ENCODE assay signal across 40 mouse cellular contexts in genomic region chr4:104902836-104903235, GRCm38 (mm10). TPM values are rescaled to one million over a fixed set of nuclear protein-coding genes. Genes with fewer than 3 reads are reported as not detected.
"Had no signal": no experiment of that assay in that cellular context is flagged by ENCODE, and none has a peak within 500 bp of the region (broad histone marks: within the 10 kb centered on the region; RNA-seq: fewer than 3 reads in every experiment).

No protein-coding gene starts in this region.

- DNase-seq: gastrocnemius, adult 2 months; gastrocnemius, postnatal 10 days; gastrocnemius, postnatal 25 days; heart, adult 18-20 months; heart, postnatal 10 days; heart, postnatal 4 days; kidney, adult 18-20 months; kidney, adult 8-10 months; kidney, postnatal 10 days; kidney, postnatal 25 days; kidney, postnatal 4 days; liver; liver, embryonic 13.5 days; lung, adult 18-20 months had no signal

- H3K27me3 ChIP-seq: heart, embryonic 12.5 days; hindbrain, embryonic 12.5 days; intestine, embryonic 15.5 days; limb, embryonic 12.5 days; liver, embryonic 13.5 days; liver, embryonic 15.5 days had no signal

- H3K27ac ChIP-seq: gastrocnemius, adult 2 months; heart, embryonic 10.5 days; hindbrain, embryonic 10.5 days; hindbrain, embryonic 12.5 days; hindbrain, embryonic 14.5 days; intestine, embryonic 15.5 days; layer of hippocampus, adult 2 months; left cerebral cortex, adult 2 months; limb, embryonic 10.5 days; limb, embryonic 12.5 days; liver, embryonic 13.5 days; liver, embryonic 15.5 days had no signal

- H3K9ac ChIP-seq: heart, embryonic 12.5 days; hindbrain, embryonic 12.5 days; hindbrain, embryonic 14.5 days; intestine, embryonic 15.5 days; limb, embryonic 12.5 days; liver, embryonic 13.5 days; liver, embryonic 15.5 days had no signal

- H3K4me3 ChIP-seq: gastrocnemius, adult 2 months; heart, embryonic 10.5 days; heart, embryonic 12.5 days; hindbrain, embryonic 10.5 days; hindbrain, embryonic 12.5 days; intestine, embryonic 15.5 days; layer of hippocampus, adult 2 months; left cerebral cortex, adult 2 months; limb, embryonic 10.5 days; limb, embryonic 12.5 days; liver, embryonic 13.5 days; liver, embryonic 15.5 days had no signal

- H3K36me3 ChIP-seq: heart, embryonic 10.5 days; heart, embryonic 12.5 days; hindbrain, embryonic 10.5 days; hindbrain, embryonic 12.5 days; intestine, embryonic 15.5 days; limb, embryonic 10.5 days; limb, embryonic 12.5 days; liver, embryonic 13.5 days; liver, embryonic 15.5 days had no signal

- H3K4me1 ChIP-seq: heart, embryonic 10.5 days; heart, embryonic 12.5 days; hindbrain, embryonic 10.5 days; hindbrain, embryonic 12.5 days; intestine, embryonic 15.5 days; limb, embryonic 10.5 days; limb, embryonic 12.5 days; liver, embryonic 13.5 days; liver, embryonic 15.5 days had no signal

- H3K9me3 ChIP-seq: heart, embryonic 10.5 days; heart, embryonic 12.5 days; hindbrain, embryonic 10.5 days; hindbrain, embryonic 12.5 days; intestine, embryonic 15.5 days; limb, embryonic 10.5 days; limb, embryonic 12.5 days; liver, embryonic 13.5 days; liver, embryonic 15.5 days had no signal

- ATAC-seq: inflammation-experienced regulatory T-cells, adult 6 months; intestine, embryonic 15.5 days; intestine, postnatal 0 days had no signal

- H3K4me2 ChIP-seq: heart, embryonic 12.5 days; hindbrain, embryonic 12.5 days; hindbrain, embryonic 14.5 days; intestine, embryonic 15.5 days; limb, embryonic 12.5 days; liver, embryonic 11.5 days; liver, embryonic 13.5 days; liver, embryonic 15.5 days had no signal

RNA-seq across cellular contexts. Expression of gene Fyb2, which starts 10.4 kb away (rescaled TPM):
- total RNA-seq: granulocyte monocyte progenitor cell, adult 5-6 weeks; heart, adult 18-20 months; heart, postnatal 4 days had no signal
- polyA plus RNA-seq: heart, embryonic 12.5 days; heart, embryonic 14.5 days; inflammation-experienced regulatory T-cells, adult 6 months; limb, embryonic 10.5 days had no signal

RNA-seq across cellular contexts. Expression of gene C8a, which starts 26.6 kb away (rescaled TPM):
- total RNA-seq: gastrocnemius, adult 2 months; gastrocnemius, postnatal 10 days; gastrocnemius, postnatal 25 days; granulocyte monocyte progenitor cell, adult 5-6 weeks; heart, adult 18-20 months; heart, adult 8-10 months; heart, postnatal 10 days; heart, postnatal 25 days; heart, postnatal 4 days; layer of hippocampus, adult 2 months; layer of hippocampus, postnatal 10 days; layer of hippocampus, postnatal 25 days; left cerebral cortex, adult 2 months had no signal
- polyA plus RNA-seq: heart, embryonic 14.5 days; heart, embryonic 16.5 days; hindbrain, embryonic 10.5 days; hindbrain, embryonic 12.5 days; hindbrain, embryonic 14.5 days; inflammation-experienced regulatory T-cells, adult 6 months; intestine, postnatal 0 days; limb, embryonic 10.5 days; limb, embryonic 12.5 days had no signal

RNA-seq across cellular contexts. Expression of gene Gm17662, which starts 45.7 kb away (rescaled TPM):
- total RNA-seq: gastrocnemius, adult 2 months; gastrocnemius, postnatal 10 days; gastrocnemius, postnatal 25 days; gastrocnemius, postnatal 4 days; granulocyte monocyte progenitor cell, adult 5-6 weeks; heart, adult 18-20 months; heart, adult 8-10 months; heart, postnatal 10 days; heart, postnatal 25 days; heart, postnatal 4 days; layer of hippocampus, adult 2 months; layer of hippocampus, postnatal 10 days; layer of hippocampus, postnatal 25 days; left cerebral cortex, adult 2 months; left cerebral cortex, postnatal 14 days had no signal
- polyA plus RNA-seq: heart, embryonic 10.5 days; heart, embryonic 12.5 days; heart, embryonic 14.5 days; heart, embryonic 16.5 days; hindbrain, embryonic 10.5 days; hindbrain, embryonic 12.5 days; hindbrain, embryonic 14.5 days; inflammation-experienced regulatory T-cells, adult 6 months; intestine, embryonic 15.5 days; intestine, postnatal 0 days; kidney, embryonic 14.5 days; kidney, embryonic 16.5 days; limb, embryonic 10.5 days; limb, embryonic 12.5 days; limb, embryonic 14.5 days; liver, embryonic 11.5 days; liver, embryonic 13.5 days; liver, embryonic 15.5 days had no signal
